In genomic region chr6:134887711-134888449, GRCm38 (mm10) we compare ENCODE assay signal across 8 mouse cellular contexts. TPM values are rescaled to one million over a fixed set of nuclear protein-coding genes. Genes with fewer than 3 reads are reported as not detected.
DNase-seq lines count a peak whose midpoint lies in the region; ATAC-seq and TF ChIP-seq lines count a peak whose summit lies in the region.

No protein-coding gene starts in this region.

- DNase-seq in 416B (ENCODE audit: low read depth): peak; percentile 30
- peak; percentile 90 to 92 for DNase-seq in left cerebral cortex, adult 9 months (ENCODE audit: low spot score in 2 of 2)
- no peak for DNase-seq in B cell, adult 2 months
- no peak for DNase-seq in urinary bladder, adult 18-20 months (ENCODE audit: low spot score in 2 of 2)

- H3K4me1 ChIP-seq in ES-Bruce4 (ENCODE audit: control insufficient read depth, insufficient read depth, low read length): no peaks in the 10 kb centered on the region
- peaks cover 5% of the 10 kb centered on the region for H3K4me1 ChIP-seq in cortical plate, adult 2 months (ENCODE audit: control insufficient read depth, insufficient read depth, low read length)
- peaks cover 41% of the 10 kb centered on the region for H3K4me1 ChIP-seq in hindbrain, embryonic 12.5 days
- peaks cover 17% of the 10 kb centered on the region for H3K4me1 ChIP-seq in olfactory bulb, adult 2 months (ENCODE audit: control insufficient read depth, insufficient read depth, low read length)

- no peaks in the 10 kb centered on the region for H3K27me3 ChIP-seq in ES-Bruce4 (ENCODE audit: control insufficient read depth, insufficient read depth, low read length, poor library complexity, severe bottlenecking)
- H3K27me3 ChIP-seq in hindbrain, embryonic 12.5 days: no peaks in the 10 kb centered on the region

- no peak for TF ChIP-seq CTCF in ES-Bruce4 (IDR thresholded peaks at IDR 0.05; ENCODE audit: low read depth, low read length)
- TF ChIP-seq CTCF in cortical plate, adult 2 months (IDR thresholded peaks at IDR 0.05; ENCODE audit: extremely low read depth, insufficient read depth, low read length): no peak
- TF ChIP-seq CTCF in olfactory bulb, adult 2 months (IDR thresholded peaks at IDR 0.05; ENCODE audit: insufficient read depth, low read depth, low read length): no peak

- H3K36me3 ChIP-seq in ES-Bruce4 (ENCODE audit: control insufficient read depth, insufficient read depth, low read length, poor library complexity, severe bottlenecking): no peaks in the 10 kb centered on the region
- no peaks in the 10 kb centered on the region for H3K36me3 ChIP-seq in hindbrain, embryonic 12.5 days

- peak; percentile 93 for ATAC-seq in hindbrain, embryonic 12.5 days (ENCODE audit: low FRiP score)

- H3K9ac ChIP-seq in ES-Bruce4 (ENCODE audit: low read depth, poor library complexity, severe bottlenecking): peak overlapping the region; percentile 33
- H3K9ac ChIP-seq in hindbrain, embryonic 12.5 days: peak overlapping the region; percentile 73

- under 1% methylated on average over 10 of the region's 10 CpGs for WGBS in hindbrain, embryonic 12.5 days
- 1% methylated on average over 10 of the region's 10 CpGs for WGBS in olfactory bulb, adult 2 months

- H3K4me3 ChIP-seq in ES-Bruce4 (ENCODE audit: low read depth, low read length): peak overlapping the region; percentile 83
- peak overlapping the region; percentile 58 for H3K4me3 ChIP-seq in cortical plate, adult 2 months (ENCODE audit: insufficient read depth, low read length)
- peak overlapping the region; percentile 49 for H3K4me3 ChIP-seq in hindbrain, embryonic 12.5 days
- peak overlapping the region; percentile 84 for H3K4me3 ChIP-seq in olfactory bulb, adult 2 months (ENCODE audit: insufficient read depth, low read depth, low read length)

- H3K9me3 ChIP-seq in ES-Bruce4 (replicated peaks; ENCODE audit: control insufficient read depth, insufficient read depth, low read length, poor library complexity, severe bottlenecking): no peaks in the 10 kb centered on the region
- no peaks in the 10 kb centered on the region for H3K9me3 ChIP-seq in hindbrain, embryonic 12.5 days (replicated peaks)

- peak overlapping the region; percentile 59 for H3K27ac ChIP-seq in ES-Bruce4 (ENCODE audit: insufficient read depth, low read length)
- peak overlapping the region; percentile 83 for H3K27ac ChIP-seq in cortical plate, adult 2 months (ENCODE audit: insufficient read depth, low read length)
- peak overlapping the region; percentile 94 for H3K27ac ChIP-seq in hindbrain, embryonic 12.5 days
- H3K27ac ChIP-seq in olfactory bulb, adult 2 months (ENCODE audit: insufficient read depth, low read depth, low read length): peak overlapping the region; percentile 97

- H3K4me2 ChIP-seq in hindbrain, embryonic 12.5 days (replicated peaks): peak overlapping the region; percentile 59

- TF ChIP-seq EP300 in ES-Bruce4 (IDR thresholded peaks at IDR 0.05; ENCODE audit: insufficient read depth, low read depth, low read length): peak; percentile 86

- no peak for TF ChIP-seq POLR2A in ES-Bruce4 (IDR thresholded peaks at IDR 0.05; ENCODE audit: insufficient read depth, low read length)
- TF ChIP-seq POLR2A in cortical plate, adult 2 months (IDR thresholded peaks at IDR 0.05; ENCODE audit: extremely low read depth, insufficient read depth, low read length): peak; percentile 97
- peak; percentile 68; the same call in 1 of the 2 replicates for TF ChIP-seq POLR2A in olfactory bulb, adult 2 months (IDR thresholded peaks at IDR 0.05; ENCODE audit: insufficient read depth, low read depth, low read length)

RNA-seq across cellular contexts. Expression of gene Gpr19, which starts 10.5 kb away (rescaled TPM):
- polyA plus RNA-seq in ES-Bruce4 (2011; ENCODE audit: insufficient read depth, insufficient read length, low read depth, missing spikeins): 26.3 and 26.8 TPM in 2 replicates
- polyA plus RNA-seq in cortical plate, adult 2 months (2012; rRNA removed): 24.4 and 24.5 TPM in 2 replicates
- 31.3 and 31.8 TPM in 2 replicates for polyA plus RNA-seq in hindbrain, embryonic 12.5 days (2016; fragmentation: Nextera tagmentation; extraction: Ambion mirVana)
- not detected in 2 replicates for polyA plus RNA-seq in olfactory bulb, adult 2 months (2012; ENCODE audit: insufficient read depth, insufficient read length, low replicate concordance, missing spikeins)

RNA-seq across cellular contexts. Expression of gene Cdkn1b, which starts 32.3 kb away (rescaled TPM):
- polyA plus RNA-seq in ES-Bruce4 (2011; ENCODE audit: insufficient read depth, insufficient read length, low read depth, missing spikeins): 37.2 and 38.4 TPM in 2 replicates
- polyA plus RNA-seq in cortical plate, adult 2 months (2012; rRNA removed): 20.0 and 20.6 TPM in 2 replicates
- polyA plus RNA-seq in hindbrain, embryonic 12.5 days (2016; fragmentation: Nextera tagmentation; extraction: Ambion mirVana): 24.9 and 25.7 TPM in 2 replicates
- 69.9 TPM in 1 of 2 replicates, not detected in the other for polyA plus RNA-seq in olfactory bulb, adult 2 months (2012; ENCODE audit: insufficient read depth, insufficient read length, low replicate concordance, missing spikeins)

RNA-seq across cellular contexts. Expression of gene Crebl2, which starts 57.9 kb away (rescaled TPM):
- polyA plus RNA-seq in ES-Bruce4 (2011; ENCODE audit: insufficient read depth, insufficient read length, low read depth, missing spikeins): 6.1 and 7.6 TPM in 2 replicates
- 32.2 and 32.7 TPM in 2 replicates for polyA plus RNA-seq in cortical plate, adult 2 months (2012; rRNA removed)
- 2.8 and 3.0 TPM in 2 replicates for polyA plus RNA-seq in hindbrain, embryonic 12.5 days (2016; fragmentation: Nextera tagmentation; extraction: Ambion mirVana)
- not detected in 2 replicates for polyA plus RNA-seq in olfactory bulb, adult 2 months (2012; ENCODE audit: insufficient read depth, insufficient read length, low replicate concordance, missing spikeins)

Comparison
In these comparisons a context has a peak if more than half of its experiments do, and no peak if none do; other contexts are left out.
1. DNase-seq: peak in 416B (single experiment) and left cerebral cortex, adult 9 months (2 of 2); none in B cell, adult 2 months (0 of 2) and urinary bladder, adult 18-20 months (0 of 2).
2. RNA of gene Gpr19, which starts 10.5 kb away (polyA plus RNA-seq): 31.3 to 31.8 TPM in hindbrain, embryonic 12.5 days, 26.3 to 26.8 TPM in ES-Bruce4 and 24.4 to 24.5 TPM in cortical plate, adult 2 months; not detected in olfactory bulb, adult 2 months; every median in the first group is over 10 times any median in the second.
3. Peak in every context shown above with its lines, with median percentiles within 50 percentile points of each other: H3K27ac ChIP-seq and H3K4me3 ChIP-seq.